Mouse (Mus musculus) c-Kit-positive CD71-positive TER-119-negative erythroid progenitor cells, embryonic 14.5 days (primary cell): ENCODE results near the gene Ssna1.

Experiments used
- DNase-seq: peaks from one replicate; pipeline ENCODE4 v3.0.0-alpha.2; 2013; ENCODE audit warnings: low read depth

Gene Ssna1

DNA sequence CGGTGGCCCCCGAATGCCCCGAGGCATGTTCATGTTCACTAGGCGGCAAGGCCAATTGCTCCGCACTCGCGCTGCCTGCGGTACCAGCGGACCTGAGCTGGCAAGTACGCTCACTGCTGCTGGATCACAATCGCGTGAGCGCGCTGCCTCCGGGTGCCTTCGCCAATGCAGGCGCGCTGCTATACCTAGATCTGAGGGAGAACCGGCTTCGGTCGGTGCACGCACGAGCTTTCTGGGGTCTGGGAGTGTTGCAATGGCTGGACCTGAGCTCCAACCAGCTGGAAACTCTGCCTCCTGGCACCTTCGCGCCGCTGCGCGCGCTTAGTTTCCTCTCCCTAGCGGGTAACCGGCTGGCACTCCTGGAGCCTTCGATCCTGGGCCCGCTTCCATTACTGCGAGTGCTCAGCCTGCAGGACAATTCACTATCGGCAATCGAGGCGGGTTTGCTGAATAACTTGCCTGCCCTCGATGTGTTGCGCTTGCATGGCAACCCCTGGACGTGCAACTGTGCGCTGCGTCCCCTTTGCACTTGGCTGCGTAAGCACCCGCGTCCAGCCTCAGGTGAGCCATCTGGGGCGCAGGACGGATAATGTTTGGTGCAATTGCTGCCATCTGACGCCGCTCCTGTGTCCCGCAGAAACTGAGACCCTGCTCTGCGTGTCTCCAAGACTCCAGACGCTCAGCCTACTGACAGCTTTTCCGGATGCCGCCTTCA lies 18.0 kb upstream of the Ssna1 start:
- DNase-seq, result no peak

DNA sequence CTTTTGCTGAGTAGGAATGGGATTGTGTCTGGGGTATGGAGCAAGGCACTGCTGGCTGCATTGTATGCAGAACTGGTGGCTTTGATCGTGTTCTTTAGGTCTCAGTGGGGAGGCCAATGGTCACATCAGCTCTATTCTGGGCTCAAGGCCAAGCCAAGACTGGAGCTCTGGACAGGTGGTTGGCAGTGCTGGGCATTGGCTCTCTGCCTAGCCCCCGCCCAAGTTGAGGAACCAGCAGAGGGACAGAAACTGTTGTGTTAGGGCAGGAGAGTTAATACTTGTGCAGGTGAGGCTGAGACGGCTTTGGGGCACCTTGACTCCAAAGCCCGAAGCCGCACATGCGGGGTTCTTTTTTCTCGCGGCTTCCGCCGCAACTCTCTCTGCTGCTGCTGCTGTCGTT lies 17.4 kb upstream of the Ssna1 start, which contains the start of gene Lrrc26:
Lrrc26 (plus strand) TSS at position 265 of the 400 bp plus-strand sequence.
- no peak for DNase-seq

DNA sequence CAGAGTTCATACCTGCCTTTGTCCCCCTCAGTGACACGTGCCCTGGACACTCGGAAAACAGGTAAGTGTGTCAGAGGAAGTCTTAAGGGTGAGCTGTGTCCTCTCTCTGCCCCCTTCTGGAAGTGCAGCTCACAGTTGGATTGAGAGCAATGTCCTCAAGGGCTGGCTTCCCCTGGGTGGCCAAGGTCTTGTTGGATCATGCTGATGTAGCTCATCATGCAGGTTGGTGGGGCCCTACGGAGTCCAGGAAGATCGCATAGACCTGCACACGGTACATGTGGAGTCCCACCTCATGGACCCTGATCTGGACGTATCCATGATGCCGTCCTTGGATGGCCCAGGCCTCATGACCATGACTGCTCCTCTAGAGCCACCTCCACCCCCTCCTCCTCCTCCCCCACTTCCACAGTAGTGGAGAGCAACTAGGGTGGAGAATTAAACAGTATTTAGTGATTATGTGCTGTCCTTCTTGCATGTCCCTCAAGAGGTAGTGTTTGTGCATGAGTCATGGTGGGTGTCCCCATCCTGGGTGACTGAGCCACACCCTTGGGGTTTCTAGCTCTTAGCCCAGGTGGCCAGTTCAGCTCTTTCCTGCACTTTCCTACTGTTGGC lies 16.6 kb upstream of the Ssna1 start:
- DNase-seq, result no peak

DNA sequence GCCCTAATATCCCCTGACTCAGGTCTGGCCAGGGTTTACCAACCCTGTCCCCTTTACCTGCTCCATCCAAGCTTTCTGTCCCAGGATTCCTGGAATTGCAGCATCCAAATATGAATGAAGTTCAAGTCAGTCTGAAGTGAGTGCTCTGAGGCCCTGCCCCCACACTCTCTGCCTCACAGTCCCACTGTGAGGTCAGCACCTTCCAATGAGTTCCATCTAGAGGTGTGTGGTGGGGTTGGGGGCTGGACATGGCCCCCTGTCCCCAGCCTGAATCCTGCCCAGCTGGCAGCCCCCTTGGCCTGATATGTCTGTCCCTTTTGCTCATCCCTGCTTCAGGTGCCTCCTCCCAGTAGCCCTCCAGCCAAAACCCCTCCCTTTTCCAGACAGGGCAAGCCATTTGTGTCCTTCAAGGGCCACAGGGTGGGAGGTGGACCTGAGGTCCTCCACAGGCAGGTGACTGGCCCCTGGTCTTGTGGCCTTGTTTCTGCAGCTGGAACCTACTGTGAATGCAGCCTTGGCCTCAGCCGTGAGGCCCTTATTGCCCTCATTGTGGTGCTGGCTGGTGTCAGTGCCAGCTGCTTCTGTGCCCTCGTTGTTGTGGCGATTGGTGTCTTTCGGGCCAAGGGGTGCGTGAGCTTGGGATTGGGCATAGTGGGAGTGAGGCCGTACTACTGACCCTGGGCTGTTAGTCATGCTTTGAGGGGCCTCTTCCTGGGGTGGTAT lies 15.8 kb upstream of the Ssna1 start, which contains the start of gene Tmem210:
Tmem210 (plus strand) TSS at position 219 of the 723 bp plus-strand sequence.
- DNase-seq, result no peak

DNA sequence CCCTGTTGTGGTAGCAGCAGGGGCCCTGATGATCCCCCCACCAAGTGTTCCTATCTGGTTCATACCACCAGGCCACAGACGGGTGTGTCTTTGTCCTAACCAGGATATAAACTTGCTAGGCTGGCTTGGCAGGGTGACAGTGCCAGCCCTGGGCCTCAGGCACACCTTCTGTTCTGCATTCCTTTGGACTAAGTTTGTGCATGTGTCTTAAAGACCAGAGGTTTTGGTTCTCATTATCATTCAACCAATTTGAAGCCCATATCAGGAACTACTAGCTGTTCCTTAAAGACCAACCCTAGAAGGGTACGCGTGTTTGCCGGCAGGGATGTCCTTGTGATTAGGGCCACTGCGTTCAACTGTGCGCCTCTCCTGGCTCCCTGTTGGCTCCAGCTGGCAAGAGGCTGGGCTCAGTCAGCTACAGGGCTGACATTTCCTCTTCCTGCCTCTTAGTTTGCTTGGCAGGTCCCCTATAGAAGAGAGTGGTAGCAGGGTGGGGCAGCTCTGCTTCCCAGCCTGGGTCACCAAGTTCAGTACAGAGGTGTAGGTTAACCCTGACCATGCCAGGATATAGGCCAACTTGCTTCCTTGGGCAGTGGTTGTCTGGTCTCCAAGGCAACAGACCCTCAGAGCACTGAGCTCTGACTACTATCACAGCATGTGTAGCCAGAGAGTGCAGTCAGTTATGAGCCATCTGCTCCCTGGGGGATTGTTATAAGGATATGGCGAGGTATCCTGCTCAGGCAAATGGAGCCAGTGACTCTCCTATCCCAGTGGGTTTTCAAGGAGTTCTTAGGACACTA lies 14.8 kb upstream of the Ssna1 start:
- no peak for DNase-seq

DNA sequence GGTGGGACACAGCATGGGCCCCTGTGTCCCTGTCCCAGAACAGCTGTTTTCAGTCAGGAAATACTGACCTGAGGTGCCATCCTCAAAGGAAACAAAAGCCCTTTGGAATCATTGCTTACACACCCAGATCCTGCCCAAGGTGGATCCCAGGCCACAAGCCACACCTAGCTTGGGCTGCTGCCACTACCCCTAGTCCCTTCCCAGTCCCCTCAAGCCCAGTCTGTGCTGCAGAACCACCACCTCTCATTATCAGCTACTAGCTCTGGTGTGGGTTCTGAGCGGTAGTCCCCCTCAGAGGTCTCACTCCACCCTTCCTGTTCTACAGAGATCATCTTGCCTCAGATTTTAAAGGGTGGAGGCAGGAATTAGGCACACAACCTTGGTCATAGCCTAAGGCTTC lies 14.1 kb upstream of the Ssna1 start:
- DNase-seq, result no peak

DNA sequence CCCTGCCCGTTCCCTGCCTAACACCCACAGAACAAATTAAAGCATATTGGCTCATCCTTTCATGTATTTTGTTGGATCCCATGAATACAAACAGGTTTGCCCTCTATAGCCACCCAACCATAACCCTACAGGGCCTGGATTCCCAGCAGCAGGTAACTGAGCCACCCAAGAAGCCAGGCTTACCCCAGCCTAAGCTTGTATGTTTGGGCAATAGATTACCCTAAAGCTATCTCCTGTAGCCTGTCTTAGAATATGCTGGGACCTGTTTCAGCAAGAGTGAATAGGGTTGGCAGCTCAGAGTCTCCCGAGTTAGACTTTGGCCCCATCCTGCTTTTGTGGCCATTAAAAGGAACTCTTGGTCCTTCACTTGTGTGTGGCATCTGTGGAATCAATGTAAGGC lies 13.3 kb upstream of the Ssna1 start:
- no peak for DNase-seq

DNA sequence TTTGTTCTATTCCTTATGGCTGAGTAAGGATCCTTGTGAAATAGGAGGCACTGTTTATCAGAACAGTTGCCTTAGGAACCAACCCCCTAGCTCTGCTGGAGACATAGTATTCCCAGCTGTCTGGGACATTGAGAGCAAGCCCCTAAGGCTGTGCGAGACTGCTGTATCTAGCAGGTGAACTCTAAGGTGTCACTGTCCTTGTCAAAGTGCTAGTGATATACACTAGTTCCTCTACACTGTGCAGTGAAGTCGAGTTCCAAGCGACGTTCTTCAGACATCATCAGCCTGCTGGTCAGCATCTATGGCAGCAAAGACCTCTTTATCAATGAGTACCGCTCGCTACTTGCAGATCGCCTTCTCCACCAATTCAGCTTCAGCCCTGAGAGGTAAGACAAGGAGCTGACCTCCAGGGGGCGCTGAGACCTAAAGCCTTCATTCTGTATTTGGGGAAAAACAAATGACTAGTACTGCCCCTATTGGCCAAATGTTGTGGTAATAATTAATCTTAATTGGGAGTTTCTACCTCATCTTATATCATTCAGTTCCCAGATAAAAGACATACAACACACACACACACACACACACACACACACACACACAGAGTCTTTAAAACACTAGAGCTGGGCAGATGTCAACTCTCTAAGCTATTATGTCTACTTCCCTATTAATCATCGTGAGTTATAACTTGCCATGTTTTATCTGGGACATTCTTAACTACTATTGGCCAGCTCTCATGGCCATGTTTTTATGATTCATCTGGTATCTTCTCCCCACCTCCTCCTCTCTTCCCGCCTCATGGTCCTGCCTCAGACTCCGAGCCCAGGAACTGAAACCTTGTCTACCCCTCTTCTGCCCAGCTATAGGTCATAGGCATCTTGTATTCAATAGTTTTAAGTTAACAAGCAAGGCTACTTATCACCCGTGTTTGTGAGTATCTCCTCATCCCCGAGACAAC lies 7.0 kb upstream of the Ssna1 start:
- peak; percentile 94 for DNase-seq

DNA sequence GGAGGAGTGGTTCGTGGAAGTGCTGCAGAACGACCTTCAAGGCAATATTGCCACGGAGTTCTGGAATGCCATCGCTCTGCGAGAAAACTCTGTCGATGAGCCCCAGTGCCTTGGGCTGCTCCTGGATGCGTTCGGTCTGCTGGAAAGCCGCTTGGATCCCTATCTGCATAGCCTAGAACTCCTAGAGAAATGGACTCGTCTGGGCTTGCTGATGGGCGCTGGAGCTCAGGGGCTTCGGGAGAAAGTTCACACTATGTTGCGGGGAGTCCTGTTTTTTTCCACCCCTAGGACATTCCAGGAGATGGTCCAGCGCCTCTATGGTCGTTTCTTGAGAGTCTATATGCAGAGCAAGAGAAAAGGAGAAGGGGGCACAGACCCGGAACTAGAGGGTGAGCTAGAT lies 772 bp upstream of the Ssna1 start:
- no peak for DNase-seq

DNA sequence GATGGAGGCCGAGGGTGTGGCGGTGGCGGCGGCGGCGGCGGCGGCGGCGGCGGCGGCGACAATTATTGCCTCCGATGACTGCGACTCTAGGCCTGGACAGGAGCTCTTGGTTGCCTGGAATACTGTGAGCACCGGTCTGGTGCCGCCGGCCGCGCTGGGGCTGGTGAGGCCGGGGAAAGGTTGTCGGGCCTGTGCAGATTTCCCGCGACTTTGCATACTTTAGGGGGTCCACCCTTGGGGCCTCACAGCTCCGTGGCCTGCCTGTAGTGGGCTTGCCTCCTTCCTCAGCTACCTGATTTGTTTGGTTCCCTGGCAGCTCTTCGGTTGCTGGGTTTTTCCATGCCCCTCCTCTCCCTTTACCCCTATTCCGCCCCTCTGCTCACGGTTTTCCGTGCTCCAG lies 277 bp upstream of the Ssna1 start:
- DNase-seq, result no peak

DNA sequence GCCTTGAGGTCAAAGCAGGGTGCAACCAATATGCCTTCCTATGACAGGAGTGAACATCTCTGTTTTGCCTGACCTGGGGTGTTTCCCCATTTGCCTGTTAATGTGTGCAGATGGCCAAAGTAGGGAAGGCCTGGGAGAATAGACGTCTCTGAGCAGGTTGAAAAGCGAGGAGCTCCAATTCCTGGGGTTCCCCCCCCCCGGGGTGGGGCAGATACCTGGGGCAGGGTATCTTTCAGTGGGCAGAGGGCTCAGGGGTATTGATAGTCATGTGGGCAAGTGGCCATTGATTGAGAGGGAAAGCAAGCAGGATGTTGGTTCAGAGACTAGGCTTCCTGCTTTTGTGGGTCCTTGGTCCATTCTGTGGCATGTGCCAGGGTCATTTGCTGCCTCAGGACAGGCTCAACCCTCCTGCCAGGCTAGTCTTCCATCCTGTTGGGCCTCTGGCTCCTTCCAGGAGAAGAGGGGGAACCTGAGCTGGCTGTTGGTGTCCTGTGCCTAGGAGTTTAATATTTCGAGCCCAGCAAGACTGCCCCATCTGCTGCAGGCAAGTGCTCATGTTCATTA lies 4.4 kb downstream of the Ssna1 start:
- DNase-seq, result no peak

DNA sequence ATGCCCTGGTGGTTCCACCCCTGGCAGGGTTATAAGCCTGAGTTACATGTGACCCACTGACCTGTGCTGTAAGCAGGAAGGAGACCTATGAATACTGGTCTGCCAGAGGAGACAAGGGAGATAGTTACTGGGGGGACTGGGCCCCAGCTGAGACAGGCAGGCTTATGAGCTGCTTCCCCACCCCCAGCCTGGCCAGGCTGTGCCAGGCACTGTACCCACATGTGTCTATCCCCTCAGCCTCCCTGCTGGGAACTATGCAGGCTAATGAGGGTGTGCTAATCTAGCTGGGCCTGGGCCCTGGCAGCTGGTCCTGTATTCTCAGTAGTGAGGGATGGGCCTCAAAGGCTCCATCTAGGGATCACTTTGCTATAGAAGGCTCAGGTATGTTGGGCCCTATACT lies 5.0 kb downstream of the Ssna1 start:
- no peak for DNase-seq

DNA sequence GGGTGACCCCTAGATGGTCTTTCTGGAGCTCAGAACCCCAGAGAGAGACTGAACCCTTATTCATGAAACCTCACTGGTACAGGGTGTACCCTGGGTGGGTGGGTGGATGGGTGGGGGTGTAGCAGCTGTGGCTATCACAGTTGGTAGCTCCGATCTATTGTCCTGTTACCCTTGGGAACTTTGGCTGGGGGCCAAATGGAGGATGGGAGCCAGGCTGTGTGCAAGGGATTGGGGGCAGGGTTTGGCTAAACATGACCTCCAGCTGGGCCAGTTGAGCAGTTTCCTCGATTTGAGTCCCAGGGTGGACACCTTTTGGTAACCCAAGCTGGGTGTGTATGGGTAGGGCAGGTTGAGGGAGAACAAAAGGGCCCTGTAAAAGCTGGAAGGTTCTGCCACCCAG lies 5.5 kb downstream of the Ssna1 start:
- DNase-seq, result no peak

DNA sequence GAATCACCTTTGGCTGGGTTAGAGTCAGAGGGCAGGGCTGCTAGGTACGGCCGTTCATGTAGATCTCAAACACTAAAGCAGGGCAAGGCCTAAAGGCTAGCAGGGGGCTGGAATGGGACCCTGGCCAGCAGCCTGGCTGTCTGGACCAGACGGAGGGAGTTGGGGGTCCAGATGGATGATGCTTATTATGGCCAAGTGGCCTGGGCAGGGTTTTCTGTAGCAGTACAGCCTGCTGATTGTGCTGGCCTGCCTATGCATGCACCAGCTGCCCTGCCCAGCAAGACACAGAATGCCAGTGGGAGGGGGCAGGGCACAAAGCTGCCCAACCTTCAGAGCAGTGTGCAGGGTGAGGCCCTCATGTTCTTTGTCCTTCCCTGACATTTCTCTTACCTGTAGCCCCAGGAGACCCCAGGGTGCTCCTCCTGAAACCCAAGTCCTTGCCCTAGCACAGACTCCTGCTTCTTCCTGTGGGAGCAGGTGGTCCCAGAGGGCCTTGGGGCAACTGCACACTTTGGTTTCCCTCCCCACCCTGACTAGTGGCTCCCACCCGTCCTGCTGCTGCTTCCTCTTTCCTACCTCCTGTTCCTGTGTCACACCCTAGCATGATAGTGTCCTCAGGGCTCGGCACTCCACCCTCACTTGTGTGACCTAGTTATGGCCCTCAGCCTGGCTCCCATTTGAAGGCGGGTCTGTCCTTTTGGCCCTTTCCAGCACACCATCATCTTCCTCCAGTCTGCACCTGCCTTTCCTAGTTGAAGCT lies 6.2 kb downstream of the Ssna1 start:
- DNase-seq, result no peak

DNA sequence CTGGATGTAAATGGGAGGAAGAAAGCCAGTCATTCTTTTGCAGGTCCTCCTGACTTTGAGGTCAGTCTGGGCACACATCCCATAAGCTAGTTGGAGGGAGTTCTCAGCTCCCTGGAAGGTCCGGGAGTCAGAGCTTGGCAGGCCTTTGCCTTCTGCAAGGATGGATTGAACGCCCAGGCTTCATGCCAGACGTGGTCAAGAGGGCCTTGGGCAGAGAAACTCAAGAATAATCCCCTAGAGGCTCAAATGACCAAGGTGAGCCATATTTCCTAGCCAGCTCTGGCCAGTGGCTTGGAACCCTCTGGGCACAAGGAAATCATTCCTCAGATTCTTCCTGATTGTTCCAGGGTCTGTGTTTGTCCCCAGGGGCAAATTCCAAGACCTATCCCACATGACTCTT lies 7.4 kb downstream of the Ssna1 start:
- no peak for DNase-seq

DNA sequence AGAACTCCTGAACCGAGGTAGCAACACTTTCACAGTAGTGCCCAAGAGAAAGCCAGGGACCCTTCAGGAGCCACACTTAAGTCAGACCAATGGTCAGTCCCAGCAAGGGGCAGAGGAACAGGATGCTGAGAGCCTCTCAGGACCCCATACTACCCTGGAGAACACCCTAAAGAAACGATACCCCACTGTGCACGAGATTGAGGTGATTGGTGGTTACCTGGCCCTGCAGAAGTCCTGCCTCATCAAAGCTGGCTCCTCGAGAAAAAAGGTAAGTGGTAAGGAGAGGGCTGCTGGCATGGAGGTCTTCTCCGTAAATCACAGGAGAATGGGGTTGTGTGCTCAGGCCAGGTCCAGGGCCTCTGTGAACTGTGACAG lies 8.0 kb downstream of the Ssna1 start:
- no peak for DNase-seq

DNA sequence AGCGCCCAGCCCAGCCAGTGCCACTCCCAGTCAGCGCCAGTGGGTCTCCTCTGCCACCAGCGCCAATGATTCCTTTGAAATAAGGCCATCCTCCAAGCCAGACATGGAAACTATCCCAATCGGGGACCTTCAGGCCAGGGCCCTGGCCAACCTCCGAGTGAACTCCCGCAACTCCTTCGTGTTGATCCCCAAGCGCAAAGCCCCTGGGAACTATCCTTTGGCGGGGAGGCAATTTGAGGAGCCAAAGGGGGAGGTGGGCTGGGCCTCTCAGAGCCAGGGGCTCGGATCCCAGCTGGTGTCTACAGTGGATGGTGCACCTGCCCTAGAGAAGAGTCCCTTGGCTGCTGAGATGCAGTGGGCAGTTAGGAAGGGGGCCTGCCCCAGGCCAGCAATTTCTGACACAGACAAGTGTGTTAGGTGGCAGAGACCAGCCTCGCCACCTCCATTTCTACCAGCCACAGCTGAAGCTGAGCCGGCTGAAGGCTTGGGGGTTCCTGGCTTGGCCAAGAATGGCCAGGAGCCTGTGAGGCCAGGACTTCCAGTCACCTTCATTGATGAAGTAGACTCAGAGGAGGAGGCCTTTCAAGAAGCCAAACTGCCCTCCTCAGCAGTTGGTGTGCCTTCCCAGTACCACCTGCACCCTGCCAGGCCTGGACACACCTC lies 8.5 kb downstream of the Ssna1 start:
- DNase-seq, result no peak

DNA sequence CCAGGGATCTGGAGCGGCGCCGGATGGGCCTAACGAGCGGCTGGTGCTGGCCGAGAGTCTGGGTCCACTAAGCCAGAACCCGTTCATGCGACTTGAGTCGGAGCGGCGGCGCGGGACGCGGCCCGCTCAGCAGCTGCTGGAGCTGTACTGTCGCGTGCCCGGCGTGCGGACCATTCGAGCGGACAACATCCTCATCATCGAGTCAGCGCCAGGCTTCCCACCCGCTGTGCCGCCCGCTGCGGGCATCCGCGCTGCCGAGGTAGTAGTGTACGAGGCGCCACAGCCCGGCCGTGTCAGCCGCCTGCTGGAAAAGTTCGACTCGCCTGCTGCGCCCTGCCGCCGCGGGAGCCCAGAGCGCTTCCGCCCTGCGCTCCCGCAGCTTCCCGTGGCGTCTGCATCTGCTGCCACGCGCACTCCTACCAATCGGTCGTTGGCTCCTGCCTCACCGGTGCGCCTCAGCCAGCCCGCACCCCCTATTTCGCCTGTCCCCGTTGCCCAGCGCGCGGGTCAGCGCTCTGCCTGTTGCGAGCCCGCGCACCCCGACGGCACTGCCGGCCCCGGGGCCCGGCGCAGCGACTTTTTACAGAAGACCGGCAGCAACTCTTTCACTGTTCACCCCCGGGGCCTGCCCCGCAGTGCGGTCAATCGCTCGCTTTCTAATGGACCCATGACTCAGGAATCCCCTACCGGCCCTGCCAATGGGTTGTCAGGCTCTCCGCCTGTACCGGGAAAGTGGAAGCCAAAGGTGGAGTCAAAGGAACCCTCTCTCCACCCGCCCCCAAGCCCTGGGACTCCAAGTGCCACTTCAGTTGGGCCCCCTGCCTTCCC lies 9.2 kb downstream of the Ssna1 start:
- peak; percentile 43 for DNase-seq

DNA sequence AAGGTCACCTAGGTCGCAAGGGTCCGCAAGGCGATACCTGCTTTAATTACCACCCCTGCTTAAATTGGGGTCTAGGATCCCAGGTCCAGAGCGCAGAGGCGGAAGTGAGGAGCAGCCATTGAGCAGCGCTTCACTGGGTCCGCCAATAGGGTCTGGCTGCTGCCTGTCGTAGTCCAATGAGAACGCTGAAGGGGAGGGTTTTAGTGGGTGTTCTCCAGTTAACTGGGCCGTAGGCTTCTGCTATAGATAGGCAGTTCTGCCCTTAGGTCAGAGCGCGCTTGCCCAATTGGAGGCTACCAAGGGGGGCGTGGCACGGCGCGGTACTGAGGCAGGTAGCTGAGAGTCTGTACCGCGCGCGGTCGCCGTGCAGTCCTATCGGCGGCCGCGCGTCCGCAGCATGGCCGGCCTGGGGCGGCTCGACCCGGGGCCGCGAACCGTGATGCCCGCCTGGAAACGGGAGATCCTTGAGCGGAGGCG lies 9.9 kb downstream of the Ssna1 start, which contains the start of gene Tprn:
Tprn (plus strand) TSS at position 328 of the 477 bp plus-strand sequence.
- DNase-seq, result peak; percentile 95
